Mouse (Mus musculus): ENCODE data around the gene Zfp663. TPM values are rescaled to one million over a fixed set of nuclear protein-coding genes. Genes with fewer than 3 reads are reported as not detected.
A peak's percentile ranks its signal among the peaks of the same experiment; 100 is the strongest.

Gene Zfp663
- total RNA-seq, 2 experiments from 2014 or later = 0.08 TPM; not detected in 1

GRCm38 (mm10) chr2:165376001-165376400 is 7.5 kb upstream of the Zfp663 start:
- intact Hi-C loops (cut with DNase I; ENCODE audit: low total_unique reads) = no loop called here

GRCm38 (mm10) chr2:165375478-165375877 is 6.9 kb upstream of the Zfp663 start:
- DNase-seq = no peak

More at GRCm38 (mm10) chr2:165376001-165376400, 7.5 kb upstream of the Zfp663 start:
- DNase-seq = no peak

GRCm38 (mm10) chr2:165371066-165371465 is 2.5 kb upstream of the Zfp663 start:
- intact Hi-C loops (cut with DNase I; ENCODE audit: low total_unique reads) = no loop called here
- no peak for DNase-seq

More at GRCm38 (mm10) chr2:165375478-165375877, 6.9 kb upstream of the Zfp663 start:
- intact Hi-C loops (cut with DNase I; ENCODE audit: low total_unique reads) = no loop called here

- intact Hi-C loops (cut with DNase I; ENCODE audit: low total_unique reads) = no loop called here
- DNase-seq = no peak
Measured at GRCm38 (mm10) chr2:165370348-165370747, 1.8 kb upstream of the Zfp663 start.

GRCm38 (mm10) chr2:165367868-165368439 is 575 bp downstream of the Zfp663 start:
- no peak for DNase-seq
- intact Hi-C loops (cut with DNase I; ENCODE audit: low total_unique reads) = loop anchor here (10.0 kb wide), 1 partner anchor 117 kb away; no protein-coding TSS in a partner anchor

- intact Hi-C loops (cut with DNase I; ENCODE audit: low total_unique reads) = loop anchor here (10.0 kb wide), 1 partner anchor 118 kb away; no protein-coding TSS in a partner anchor
- DNase-seq = no peak
Measured at GRCm38 (mm10) chr2:165367047-165367520, 1.4 kb downstream of the Zfp663 start.

- intact Hi-C loops (cut with DNase I; ENCODE audit: low total_unique reads) = loop anchor here (5.0 to 10.0 kb wide), 2 partner anchors 120 to 292 kb away; no protein-coding TSS in a partner anchor
- DNase-seq = peak; percentile 59
Measured at GRCm38 (mm10) chr2:165364334-165365091, 4.0 kb downstream of the Zfp663 start.

- intact Hi-C loops (cut with DNase I; ENCODE audit: low total_unique reads) = loop anchor here (5.0 to 10.0 kb wide), 2 partner anchors 122 to 291 kb away; no protein-coding TSS in a partner anchor
- DNase-seq = no peak
Measured at GRCm38 (mm10) chr2:165363282-165363681, 5.2 kb downstream of the Zfp663 start.

GRCm38 (mm10) chr2:165360861-165361260 is 7.7 kb downstream of the Zfp663 start:
- peak; percentile 66 for DNase-seq
- intact Hi-C loops (cut with DNase I; ENCODE audit: low total_unique reads) = loop anchor here (5.0 to 10.0 kb wide), 2 partner anchors 124 to 289 kb away; no protein-coding TSS in a partner anchor

GRCm38 (mm10) chr2:165351828-165352513 is 16.6 kb downstream of the Zfp663 start:
- intact Hi-C loops (cut with DNase I; ENCODE audit: low total_unique reads) = no loop called here

GRCm38 (mm10) chr2:165349466-165349865 is 19.1 kb downstream of the Zfp663 start:
- intact Hi-C loops (cut with DNase I; ENCODE audit: low total_unique reads) = no loop called here

More at GRCm38 (mm10) chr2:165351828-165352513, 16.6 kb downstream of the Zfp663 start:
- DNase-seq = no peak

GRCm38 (mm10) chr2:165346180-165346579 is 22.3 kb downstream of the Zfp663 start:
- intact Hi-C loops (cut with DNase I; ENCODE audit: low total_unique reads) = no loop called here
- DNase-seq = no peak

More at GRCm38 (mm10) chr2:165349466-165349865, 19.1 kb downstream of the Zfp663 start:
- DNase-seq = no peak

- intact Hi-C loops (cut with DNase I; ENCODE audit: low total_unique reads) = loop anchor here (5.0 to 10.0 kb wide), 3 partner anchors 60 to 262 kb away; partner anchors contain the start of gene Cdh22
- DNase-seq = peak; percentile 61
Measured at GRCm38 (mm10) chr2:165337191-165337590, 31.3 kb downstream of the Zfp663 start.

GRCm38 (mm10) chr2:165332610-165333210 is 35.8 kb downstream of the Zfp663 start:
- peak; percentile 41 for DNase-seq
- intact Hi-C loops (cut with DNase I; ENCODE audit: low total_unique reads) = loop anchor here (10.0 kb wide), 2 partner anchors 98 to 258 kb away; partner anchors contain the start of gene Cdh22

GRCm38 (mm10) chr2:165329703-165330102 is 38.8 kb downstream of the Zfp663 start:
- intact Hi-C loops (cut with DNase I; ENCODE audit: low total_unique reads) = loop anchor here (10.0 kb wide), 2 partner anchors 95 to 255 kb away; partner anchors contain the start of gene Cdh22

GRCm38 (mm10) chr2:165328746-165329145 is 39.8 kb downstream of the Zfp663 start:
- intact Hi-C loops (cut with DNase I; ENCODE audit: low total_unique reads) = no loop called here
- no peak for DNase-seq

More at GRCm38 (mm10) chr2:165329703-165330102, 38.8 kb downstream of the Zfp663 start:
- no peak for DNase-seq

GRCm38 (mm10) chr2:165327386-165327785 is 41.1 kb downstream of the Zfp663 start:
- DNase-seq = no peak
- intact Hi-C loops (cut with DNase I; ENCODE audit: low total_unique reads) = no loop called here

- DNase-seq = peak; percentile 95
- intact Hi-C loops (cut with DNase I; ENCODE audit: low total_unique reads) = no loop called here
Measured at GRCm38 (mm10) chr2:165326304-165327190, 42.0 kb downstream of the Zfp663 start, which contains the start of gene Elmo2. Gene Elmo2 (minus strand): TSS chr2:165326479.
